Mouse (Mus musculus): ENCODE data around the gene Plekhm3. TPM values are rescaled to one million over a fixed set of nuclear protein-coding genes. Genes with fewer than 3 reads are reported as not detected.
A peak's percentile ranks its signal among the peaks of the same experiment; 100 is the strongest.

The Plekhm3 gene
- 0.03 TPM in 2 replicates for polyA plus RNA-seq (2012)

DNA sequence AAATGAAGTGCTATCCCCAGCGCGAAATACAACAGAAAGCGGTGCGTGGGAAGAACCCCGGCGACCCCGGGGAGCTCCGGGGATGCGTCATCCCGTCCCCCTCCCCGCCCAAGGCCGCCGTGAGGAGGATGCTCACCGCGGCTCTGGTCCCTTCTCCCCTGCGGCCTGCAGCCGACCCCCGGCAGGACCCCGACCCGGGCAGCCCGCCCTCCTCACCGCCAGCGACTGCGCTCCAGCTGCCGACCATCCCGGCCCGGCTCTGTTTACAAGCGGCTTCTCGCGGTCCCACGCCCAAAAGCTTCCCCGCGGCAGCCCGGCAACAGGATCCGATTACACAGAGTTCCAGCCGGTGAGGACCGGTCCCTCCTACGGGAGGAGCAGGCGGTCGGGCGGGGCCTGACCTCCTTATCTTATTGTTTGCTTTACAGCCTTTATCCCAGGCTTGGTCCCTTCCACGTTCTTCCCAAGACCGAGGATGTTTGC lies at the start of gene Plekhm3:
TSS of gene Plekhm3 (minus strand) at position 346 of the 483 bp plus-strand sequence.
- no peak for TF ChIP-seq GATA1 (IDR thresholded peaks at IDR 0.05; ENCODE audit: low read length)
- TF ChIP-seq TAL1 (IDR thresholded peaks at IDR 0.05; ENCODE audit: low read length): no peak
- Histone ChIP-seq H3K36me3 (ENCODE audit: control insufficient read depth) (no peaks in the 10 kb centered on the region), H3K9me3 (ENCODE audit: control insufficient read depth, low read length) (no peaks in the 10 kb centered on the region), H3K27me3 (ENCODE audit: control insufficient read depth) (no peaks in the 10 kb centered on the region), H3K4me3 (replicated peaks) (peak within 1 kb of the TSS; percentile 90), H3K4me1 (ENCODE audit: control insufficient read depth) (peaks cover 20% of the 10 kb centered on the region)

DNA sequence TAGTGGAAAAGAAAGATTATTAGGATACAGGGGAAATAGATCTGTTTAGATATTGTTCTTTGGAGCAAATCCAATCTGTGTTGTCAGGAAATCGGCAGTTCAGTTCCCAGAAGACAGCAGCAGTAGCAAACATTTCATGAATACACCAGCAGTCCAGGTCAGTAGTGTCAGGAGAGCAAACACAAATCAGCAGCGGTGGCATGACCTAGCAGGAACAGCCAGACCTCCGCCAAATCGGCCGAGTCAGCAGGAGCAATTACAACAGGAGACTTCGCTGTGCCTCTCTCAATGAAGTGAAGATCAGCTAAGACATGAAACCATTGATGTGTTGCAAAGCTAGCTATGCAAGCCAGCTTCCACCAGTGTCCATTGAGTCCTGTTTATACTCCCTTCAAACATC lies 49.0 kb upstream of the Plekhm3 start:
- H3K4me3 ChIP-seq (replicated peaks): no peak overlapping the region
- no peaks in the 10 kb centered on the region for H3K36me3 ChIP-seq (ENCODE audit: control insufficient read depth)
- no peaks in the 10 kb centered on the region for H3K9me3 ChIP-seq (ENCODE audit: control insufficient read depth, low read length)
- no peak for TF ChIP-seq GATA1 (IDR thresholded peaks at IDR 0.05; ENCODE audit: low read length)
- H3K4me1 ChIP-seq (ENCODE audit: control insufficient read depth): no peaks in the 10 kb centered on the region
- H3K27me3 ChIP-seq (ENCODE audit: control insufficient read depth): no peaks in the 10 kb centered on the region

DNA sequence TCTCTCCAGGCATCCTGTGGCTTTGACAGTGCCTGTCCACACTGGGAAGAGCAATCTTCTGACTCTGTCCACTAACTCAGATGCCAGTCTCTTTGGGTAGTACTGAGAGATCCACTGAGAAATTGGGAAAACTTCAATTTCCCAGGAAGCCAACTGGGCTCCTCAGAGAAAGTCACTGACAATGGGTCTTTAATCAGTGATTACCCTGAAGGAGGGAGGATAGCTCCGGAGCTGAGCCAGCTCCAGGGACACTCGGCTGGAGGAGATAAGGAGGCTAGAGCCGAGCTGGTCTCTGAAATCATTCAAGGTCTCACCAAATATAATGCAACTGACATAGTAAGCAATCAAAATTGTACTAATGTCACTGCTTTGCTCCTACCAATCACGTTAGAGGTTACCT lies 47.9 kb upstream of the Plekhm3 start:
- no peaks in the 10 kb centered on the region for H3K36me3 ChIP-seq (ENCODE audit: control insufficient read depth)
- no peaks in the 10 kb centered on the region for H3K27me3 ChIP-seq (ENCODE audit: control insufficient read depth)
- TF ChIP-seq TAL1 (IDR thresholded peaks at IDR 0.05; ENCODE audit: low read length): no peak
- no peak for TF ChIP-seq GATA1 (IDR thresholded peaks at IDR 0.05; ENCODE audit: low read length)
- H3K4me1 ChIP-seq (ENCODE audit: control insufficient read depth): no peaks in the 10 kb centered on the region
- no peak overlapping the region for H3K4me3 ChIP-seq (replicated peaks)
- H3K9me3 ChIP-seq (ENCODE audit: control insufficient read depth, low read length): no peaks in the 10 kb centered on the region

DNA sequence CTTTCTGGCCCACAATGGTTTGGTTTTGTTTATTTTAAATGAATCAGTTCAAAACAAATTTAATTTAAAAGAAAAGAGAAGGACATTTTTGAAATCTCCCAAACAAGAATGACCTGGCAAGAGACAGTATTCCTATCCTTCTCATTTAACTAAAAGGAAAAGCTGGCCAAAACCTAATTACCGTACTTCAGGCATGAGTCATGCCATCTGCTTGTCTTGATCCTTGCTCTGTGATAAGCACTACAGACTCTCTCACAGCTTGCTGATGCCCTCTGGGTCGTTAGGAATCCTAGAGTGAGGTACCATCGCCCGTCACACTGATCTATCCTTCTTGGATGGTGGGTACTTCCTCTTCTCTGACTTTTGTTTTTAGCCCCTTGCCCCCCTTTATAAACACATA lies 36.6 kb upstream of the Plekhm3 start:
- H3K4me3 ChIP-seq (replicated peaks): no peak overlapping the region
- H3K4me1 ChIP-seq (ENCODE audit: control insufficient read depth): no peaks in the 10 kb centered on the region
- H3K36me3 ChIP-seq (ENCODE audit: control insufficient read depth): no peaks in the 10 kb centered on the region
- H3K27me3 ChIP-seq (ENCODE audit: control insufficient read depth): no peaks in the 10 kb centered on the region
- H3K9me3 ChIP-seq (ENCODE audit: control insufficient read depth, low read length): no peaks in the 10 kb centered on the region
- TF ChIP-seq GATA1 (IDR thresholded peaks at IDR 0.05; ENCODE audit: low read length) (no peak), TAL1 (IDR thresholded peaks at IDR 0.05; ENCODE audit: low read length) (no peak)

DNA sequence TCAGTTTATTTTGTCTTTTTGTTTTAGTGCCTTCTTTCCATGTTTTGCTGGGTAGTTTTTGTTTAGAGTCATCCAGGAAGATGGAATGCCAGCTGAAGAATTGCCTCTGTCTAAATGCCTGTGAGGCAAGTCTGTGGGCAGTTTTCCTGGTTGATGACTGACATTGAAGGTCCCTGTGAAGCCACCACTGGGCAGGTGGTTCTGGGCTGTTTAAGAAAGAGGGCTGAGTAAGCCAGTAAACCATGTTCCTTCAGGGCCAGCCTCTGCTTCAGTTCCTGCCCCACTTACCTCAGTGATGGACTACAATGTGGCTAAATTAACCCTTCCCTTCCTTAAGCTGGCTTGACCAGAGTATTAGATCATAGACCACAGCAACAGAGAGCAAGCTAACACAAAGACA lies 31.6 kb upstream of the Plekhm3 start:
- TF ChIP-seq TAL1 (IDR thresholded peaks at IDR 0.05; ENCODE audit: low read length) (no peak), GATA1 (IDR thresholded peaks at IDR 0.05; ENCODE audit: low read length) (no peak)
- Histone ChIP-seq H3K9me3 (ENCODE audit: control insufficient read depth, low read length) (no peaks in the 10 kb centered on the region), H3K36me3 (ENCODE audit: control insufficient read depth) (no peaks in the 10 kb centered on the region), H3K4me1 (ENCODE audit: control insufficient read depth) (no peaks in the 10 kb centered on the region), H3K27me3 (ENCODE audit: control insufficient read depth) (no peaks in the 10 kb centered on the region), H3K4me3 (replicated peaks) (no peak overlapping the region)

DNA sequence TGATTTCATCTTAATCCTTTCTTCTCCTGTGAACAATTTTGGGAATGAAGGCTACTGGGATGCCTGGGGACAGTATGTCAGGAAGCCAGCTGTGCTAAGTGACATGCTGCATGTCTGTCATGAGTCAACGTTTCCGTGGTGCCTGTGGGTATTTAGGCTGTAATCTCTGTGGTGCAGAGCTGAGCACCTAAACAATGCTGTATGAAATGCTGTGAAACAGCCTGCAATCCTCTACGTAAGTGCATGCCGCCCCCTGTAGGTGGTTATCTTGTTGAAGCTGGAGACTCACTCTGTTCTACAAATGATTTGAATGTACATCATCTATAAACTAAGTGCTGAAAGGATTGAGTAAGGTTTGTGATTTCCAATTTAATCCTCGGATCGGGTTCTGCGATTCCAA lies 29.5 kb upstream of the Plekhm3 start:
- no peaks in the 10 kb centered on the region for H3K4me1 ChIP-seq (ENCODE audit: control insufficient read depth)
- TF ChIP-seq GATA1 (IDR thresholded peaks at IDR 0.05; ENCODE audit: low read length): no peak
- TF ChIP-seq TAL1 (IDR thresholded peaks at IDR 0.05; ENCODE audit: low read length): no peak
- no peaks in the 10 kb centered on the region for H3K9me3 ChIP-seq (ENCODE audit: control insufficient read depth, low read length)
- H3K36me3 ChIP-seq (ENCODE audit: control insufficient read depth): no peaks in the 10 kb centered on the region
- no peaks in the 10 kb centered on the region for H3K27me3 ChIP-seq (ENCODE audit: control insufficient read depth)
- no peak overlapping the region for H3K4me3 ChIP-seq (replicated peaks)

DNA sequence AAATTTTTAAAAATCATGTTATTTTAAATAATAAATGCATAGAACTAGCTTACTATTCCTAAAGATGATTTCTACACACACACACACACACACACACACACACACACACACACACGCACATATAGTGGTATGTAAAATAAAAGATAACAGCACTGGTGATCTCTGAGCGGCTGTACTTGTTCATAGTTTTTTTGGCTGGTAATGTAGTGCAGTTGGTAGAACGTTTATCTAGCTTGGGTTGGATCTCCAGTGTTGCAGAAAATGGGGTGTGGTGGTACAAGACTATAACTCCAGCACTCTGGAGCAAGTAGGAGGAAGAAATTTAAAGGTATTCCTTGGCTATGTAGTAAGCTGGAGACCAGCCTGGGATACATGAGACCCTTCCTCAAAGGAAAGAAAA lies 26.6 kb upstream of the Plekhm3 start:
- Histone ChIP-seq H3K27me3 (ENCODE audit: control insufficient read depth) (no peaks in the 10 kb centered on the region), H3K9me3 (ENCODE audit: control insufficient read depth, low read length) (no peaks in the 10 kb centered on the region), H3K4me1 (ENCODE audit: control insufficient read depth) (no peaks in the 10 kb centered on the region), H3K4me3 (replicated peaks) (no peak overlapping the region), H3K36me3 (ENCODE audit: control insufficient read depth) (no peaks in the 10 kb centered on the region)
- no peak for TF ChIP-seq TAL1 (IDR thresholded peaks at IDR 0.05; ENCODE audit: low read length)
- TF ChIP-seq GATA1 (IDR thresholded peaks at IDR 0.05; ENCODE audit: low read length): no peak

DNA sequence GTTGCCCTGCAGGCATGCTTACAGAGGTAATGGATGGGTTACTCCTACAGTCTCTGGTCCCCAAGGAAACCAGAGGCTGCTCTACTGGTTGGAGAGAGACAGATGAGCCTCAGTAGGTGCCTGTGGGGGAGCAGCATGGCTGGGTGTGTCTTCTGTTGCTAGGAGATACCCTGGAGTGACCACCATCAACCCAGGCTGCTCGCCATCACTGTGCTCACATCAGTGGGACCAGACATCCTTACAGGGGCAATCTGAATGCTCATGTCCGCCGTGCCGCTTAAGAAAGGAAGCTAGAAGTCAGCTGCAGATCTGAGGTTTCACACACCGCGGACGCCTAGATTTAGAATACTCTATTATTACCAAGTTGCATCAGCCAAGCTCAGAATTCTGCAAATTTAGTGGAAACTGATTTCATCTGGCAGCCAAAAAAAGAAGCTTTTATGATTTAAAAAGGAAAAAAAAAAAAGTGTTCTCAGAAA lies 21.7 kb upstream of the Plekhm3 start:
- H3K9me3 ChIP-seq (ENCODE audit: control insufficient read depth, low read length): no peaks in the 10 kb centered on the region
- no peak overlapping the region for H3K4me3 ChIP-seq (replicated peaks)
- TF ChIP-seq GATA1 (IDR thresholded peaks at IDR 0.05; ENCODE audit: low read length) (no peak), TAL1 (IDR thresholded peaks at IDR 0.05; ENCODE audit: low read length) (no peak)
- H3K36me3 ChIP-seq (ENCODE audit: control insufficient read depth): no peaks in the 10 kb centered on the region
- no peaks in the 10 kb centered on the region for H3K4me1 ChIP-seq (ENCODE audit: control insufficient read depth)
- H3K27me3 ChIP-seq (ENCODE audit: control insufficient read depth): no peaks in the 10 kb centered on the region

DNA sequence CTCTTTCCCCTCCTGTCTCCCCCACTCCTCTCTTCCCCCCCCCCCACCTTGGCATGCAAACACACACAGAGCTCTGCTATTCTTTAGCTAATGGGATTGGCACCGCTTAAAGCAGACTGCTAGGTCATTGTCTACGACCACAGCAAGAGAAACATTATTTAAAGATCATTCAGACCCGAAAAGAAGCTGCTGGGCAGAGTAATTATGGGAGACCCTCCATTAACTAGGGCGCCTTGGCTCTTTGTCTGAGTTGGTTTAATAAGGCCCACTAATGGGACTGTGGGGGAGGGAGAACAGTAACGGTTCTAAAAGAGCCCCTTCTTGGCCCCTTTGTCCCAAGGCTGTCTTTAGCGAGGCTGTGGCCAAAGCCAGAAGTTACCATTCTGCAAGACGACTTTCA lies 18.7 kb upstream of the Plekhm3 start:
- Histone ChIP-seq H3K9me3 (ENCODE audit: control insufficient read depth, low read length) (no peaks in the 10 kb centered on the region), H3K36me3 (ENCODE audit: control insufficient read depth) (no peaks in the 10 kb centered on the region), H3K27me3 (ENCODE audit: control insufficient read depth) (no peaks in the 10 kb centered on the region), H3K4me1 (ENCODE audit: control insufficient read depth) (no peaks in the 10 kb centered on the region), H3K4me3 (replicated peaks) (no peak overlapping the region)
- TF ChIP-seq GATA1 (IDR thresholded peaks at IDR 0.05; ENCODE audit: low read length) (no peak), TAL1 (IDR thresholded peaks at IDR 0.05; ENCODE audit: low read length) (no peak)

DNA sequence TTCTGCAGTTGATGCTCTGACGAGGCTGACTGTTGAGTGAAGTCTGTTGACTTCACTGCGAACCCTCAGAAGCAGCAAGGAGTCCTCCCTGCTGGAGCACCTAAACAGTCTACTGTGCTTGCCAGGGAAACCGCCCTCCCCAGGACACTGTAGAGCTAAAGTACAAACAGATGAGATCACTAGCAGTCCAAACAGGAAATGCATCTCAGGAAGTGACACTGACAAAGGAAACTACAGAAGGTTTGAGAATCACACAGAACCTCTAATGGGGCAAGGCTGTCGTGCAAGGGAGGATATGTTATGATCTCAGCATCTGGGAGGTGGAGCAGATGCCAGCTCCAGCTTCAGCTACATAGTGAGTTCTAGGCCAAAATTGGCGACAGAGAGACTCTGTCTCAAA lies 14.1 kb upstream of the Plekhm3 start:
- no peaks in the 10 kb centered on the region for H3K9me3 ChIP-seq (ENCODE audit: control insufficient read depth, low read length)
- H3K4me1 ChIP-seq (ENCODE audit: control insufficient read depth): no peaks in the 10 kb centered on the region
- TF ChIP-seq TAL1 (IDR thresholded peaks at IDR 0.05; ENCODE audit: low read length) (no peak), GATA1 (IDR thresholded peaks at IDR 0.05; ENCODE audit: low read length) (no peak)
- no peaks in the 10 kb centered on the region for H3K27me3 ChIP-seq (ENCODE audit: control insufficient read depth)
- no peak overlapping the region for H3K4me3 ChIP-seq (replicated peaks)
- H3K36me3 ChIP-seq (ENCODE audit: control insufficient read depth): no peaks in the 10 kb centered on the region

Data from erythroblast, embryonic 14.5 days (primary cell).